Mouse (Mus musculus) MN1 (cell line): ENCODE measurements around the gene Gm8374.
"Not testable (repeated sequence)": the region's sequence is repeated elsewhere in the genome, so short reads cannot be mapped to it uniquely, and the experiment has no call there.

Experiments used
- DNase-seq: peaks from one replicate; pipeline ENCODE4 v3.0.0-alpha.2; 2016; ENCODE audit warnings: low spot score

Gm8374 gene

GRCm38 (mm10) chr14:7365034-7365433, at the start of gene Gm8374:
TSS of gene Gm8374 (minus strand) at chr14:7365134.
- not testable (repeated sequence) for DNase-seq

- not testable (repeated sequence) for DNase-seq
Observed at GRCm38 (mm10) chr14:7332295-7332694, 32.6 kb downstream of the Gm8374 start, which contains the start of gene Gm5797. TSS of gene Gm5797 (minus strand) at chr14:7332395.

DNA sequence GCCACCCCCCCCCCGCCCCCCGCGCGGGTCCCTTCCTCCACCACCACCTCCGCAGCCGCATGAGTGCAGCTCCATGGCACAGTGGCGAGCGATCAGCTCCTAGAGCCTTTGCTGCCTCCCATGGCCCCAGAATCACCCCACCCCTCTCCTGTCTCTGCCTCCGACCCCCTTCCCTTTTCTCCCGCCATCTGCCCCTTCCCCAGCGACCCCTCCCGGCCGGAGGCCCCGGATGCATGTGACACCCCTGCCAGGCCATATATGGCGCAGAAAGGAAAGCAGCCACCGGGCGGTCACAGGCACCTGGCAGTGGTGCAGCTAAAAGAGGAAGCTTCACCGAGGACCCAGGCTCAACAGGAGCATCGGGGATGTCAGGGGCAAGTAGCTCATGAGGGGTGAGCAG, 49.8 kb downstream of the Gm8374 start:
- DNase-seq = peak; percentile 18

GRCm38 (mm10) chr14:7314661-7315060, 50.3 kb downstream of the Gm8374 start, which contains the start of gene Gm3739:
TSS of gene Gm3739 (minus strand) at chr14:7315049.
- not testable (repeated sequence) for DNase-seq
